Mouse (Mus musculus): ENCODE data around the gene Mob2. TPM values are rescaled to one million over a fixed set of nuclear protein-coding genes. Genes with fewer than 3 reads are reported as not detected.

Mob2 gene
- polyA plus RNA-seq, 1 experiment from 2014 or later, result 64.3 TPM

DNA sequence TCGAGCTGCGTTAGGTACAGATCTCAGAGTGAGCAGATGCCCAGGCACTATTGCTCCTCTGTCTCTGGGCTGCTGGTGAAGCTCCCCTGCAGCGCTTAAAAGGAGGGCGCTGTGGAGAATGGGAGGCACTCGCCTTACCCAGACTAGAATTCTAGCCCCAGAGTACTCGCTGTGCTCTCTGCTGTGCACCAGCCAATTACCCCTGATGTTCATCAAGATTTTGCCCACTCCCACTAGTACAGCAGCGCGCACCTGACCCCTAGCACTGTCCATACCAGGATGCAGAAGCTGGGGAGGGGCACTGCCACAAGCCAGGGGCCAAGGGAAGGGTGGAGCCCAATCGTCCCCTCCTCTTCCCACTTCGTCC lies 10.3 kb upstream of the Mob2 start:
- no peak for TF ChIP-seq CTCF (IDR thresholded peaks at IDR 0.05; ENCODE audit: low read depth)
- H3K27me3 ChIP-seq (ENCODE audit: insufficient read depth, low read length), result no peaks in the 10 kb centered on the region; the same call in 1 of the 2 replicates
- H3K9me3 ChIP-seq (replicated peaks; ENCODE audit: low read length), result no peaks in the 10 kb centered on the region
- H3K36me3 ChIP-seq (ENCODE audit: insufficient read depth, low read length), result no peaks in the 10 kb centered on the region
- DNase-seq (ENCODE audit: low spot score), result no peak
- ATAC-seq (replicated peaks; ENCODE audit: low FRiP score, low read depth), result no peak; the same call in 1 of the 2 replicates
- WGBS, result 11% methylated on average over 10 of the region's 10 CpGs
- H3K4me1 ChIP-seq (replicated peaks; ENCODE audit: insufficient read depth, low read length), result no peaks in the 10 kb centered on the region
- H3K4me2 ChIP-seq (ENCODE audit: low read length), result peak overlapping the region; percentile 34; the same call in 1 of the 2 replicates
- H3K9ac ChIP-seq (ENCODE audit: low read depth, low read length), result no peak overlapping the region
- H3K27ac ChIP-seq, result no peak overlapping the region
- H3K4me3 ChIP-seq (replicated peaks; ENCODE audit: low read depth, low read length), result no peak overlapping the region

DNA sequence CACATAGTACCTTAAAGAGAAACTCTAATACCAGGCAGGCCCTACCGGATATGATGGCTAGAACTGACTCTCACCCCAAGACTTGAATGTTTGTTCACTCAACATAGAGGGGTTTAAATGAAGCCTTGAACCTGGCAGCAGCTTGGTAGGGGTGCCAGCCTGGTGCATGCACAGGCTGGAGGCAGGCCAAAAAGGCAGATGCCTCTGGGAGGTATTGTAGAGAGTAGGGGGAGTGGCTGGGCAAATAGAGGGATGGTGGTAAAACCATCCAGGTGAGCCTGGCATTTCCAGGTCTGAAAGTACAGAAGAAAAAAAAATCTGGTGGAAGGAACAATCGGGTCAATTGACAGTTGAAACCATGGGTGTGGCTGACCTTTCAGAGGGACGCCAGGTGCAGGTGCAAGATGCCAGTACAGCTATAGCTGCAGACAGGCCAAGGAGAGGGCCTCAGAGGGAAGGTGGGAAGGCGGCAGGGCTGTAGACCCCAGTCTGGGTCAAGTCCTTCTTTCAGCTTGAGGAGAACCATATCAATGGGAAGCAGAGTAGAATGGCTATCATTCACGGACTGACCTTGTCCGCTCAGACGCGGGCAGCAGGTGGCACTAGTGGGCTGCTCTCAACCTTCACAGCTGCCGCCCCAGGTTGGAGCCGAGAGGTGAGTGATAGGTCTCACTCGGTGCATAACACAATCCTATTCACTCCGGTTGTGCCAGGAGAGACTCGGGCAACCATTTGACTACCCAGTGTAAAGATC lies 9.8 kb upstream of the Mob2 start:
- no peaks in the 10 kb centered on the region for H3K4me1 ChIP-seq (replicated peaks; ENCODE audit: insufficient read depth, low read length)
- no peak overlapping the region for H3K9ac ChIP-seq (ENCODE audit: low read depth, low read length)
- no peak overlapping the region for H3K4me3 ChIP-seq (replicated peaks; ENCODE audit: low read depth, low read length)
- DNase-seq (ENCODE audit: low spot score) (peak; percentile 70), ATAC-seq (replicated peaks; ENCODE audit: low FRiP score, low read depth) (0 out of 2 replicates have a peak, but pooled peaks have one; percentile 46)
- H3K9me3 ChIP-seq (replicated peaks; ENCODE audit: low read length), result no peaks in the 10 kb centered on the region
- H3K27me3 ChIP-seq (ENCODE audit: insufficient read depth, low read length), result no peaks in the 10 kb centered on the region; the same call in 1 of the 2 replicates
- H3K36me3 ChIP-seq (ENCODE audit: insufficient read depth, low read length), result no peaks in the 10 kb centered on the region
- 16% methylated on average over 13 of the region's 13 CpGs for WGBS
- H3K27ac ChIP-seq, result no peak overlapping the region
- H3K4me2 ChIP-seq (ENCODE audit: low read length), result peak overlapping the region; percentile 34; the same call in 1 of the 2 replicates
- peak; percentile 86 for TF ChIP-seq CTCF (IDR thresholded peaks at IDR 0.05; ENCODE audit: low read depth)

DNA sequence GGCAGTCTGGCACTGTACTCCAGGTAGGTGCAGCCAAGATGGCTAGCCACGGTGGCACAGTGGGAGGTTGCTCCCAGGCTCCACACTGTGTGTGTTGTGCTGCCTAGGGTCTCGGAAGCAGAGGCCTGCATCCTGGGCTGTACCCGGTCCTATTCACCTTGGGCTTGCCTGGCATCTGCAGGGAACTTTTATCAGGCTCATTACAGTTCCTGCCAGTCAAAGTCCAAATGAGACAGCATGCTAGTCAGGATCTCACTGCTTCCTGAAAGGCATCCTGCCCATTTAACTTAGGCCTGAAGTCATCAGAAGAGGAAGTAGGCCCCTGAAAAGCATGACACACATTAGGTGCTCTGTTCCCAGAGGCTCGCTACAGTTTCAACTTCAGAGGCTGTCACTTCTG lies 7.6 kb upstream of the Mob2 start:
- Histone ChIP-seq H3K4me2 (ENCODE audit: low read length) (no peak overlapping the region), H3K4me1 (replicated peaks; ENCODE audit: insufficient read depth, low read length) (no peaks in the 10 kb centered on the region), H3K27ac (no peak overlapping the region), H3K9ac (ENCODE audit: low read depth, low read length) (no peak overlapping the region), H3K9me3 (replicated peaks; ENCODE audit: low read length) (no peaks in the 10 kb centered on the region), H3K27me3 (ENCODE audit: insufficient read depth, low read length) (no peaks in the 10 kb centered on the region), H3K4me3 (replicated peaks; ENCODE audit: low read depth, low read length) (no peak overlapping the region), H3K36me3 (ENCODE audit: insufficient read depth, low read length) (no peaks in the 10 kb centered on the region)
- 56% methylated on average over 4 of the region's 4 CpGs for WGBS
- DNase-seq (ENCODE audit: low spot score) (no peak), ATAC-seq (replicated peaks; ENCODE audit: low FRiP score, low read depth) (no peak)
- no peak for TF ChIP-seq CTCF (IDR thresholded peaks at IDR 0.05; ENCODE audit: low read depth)

DNA sequence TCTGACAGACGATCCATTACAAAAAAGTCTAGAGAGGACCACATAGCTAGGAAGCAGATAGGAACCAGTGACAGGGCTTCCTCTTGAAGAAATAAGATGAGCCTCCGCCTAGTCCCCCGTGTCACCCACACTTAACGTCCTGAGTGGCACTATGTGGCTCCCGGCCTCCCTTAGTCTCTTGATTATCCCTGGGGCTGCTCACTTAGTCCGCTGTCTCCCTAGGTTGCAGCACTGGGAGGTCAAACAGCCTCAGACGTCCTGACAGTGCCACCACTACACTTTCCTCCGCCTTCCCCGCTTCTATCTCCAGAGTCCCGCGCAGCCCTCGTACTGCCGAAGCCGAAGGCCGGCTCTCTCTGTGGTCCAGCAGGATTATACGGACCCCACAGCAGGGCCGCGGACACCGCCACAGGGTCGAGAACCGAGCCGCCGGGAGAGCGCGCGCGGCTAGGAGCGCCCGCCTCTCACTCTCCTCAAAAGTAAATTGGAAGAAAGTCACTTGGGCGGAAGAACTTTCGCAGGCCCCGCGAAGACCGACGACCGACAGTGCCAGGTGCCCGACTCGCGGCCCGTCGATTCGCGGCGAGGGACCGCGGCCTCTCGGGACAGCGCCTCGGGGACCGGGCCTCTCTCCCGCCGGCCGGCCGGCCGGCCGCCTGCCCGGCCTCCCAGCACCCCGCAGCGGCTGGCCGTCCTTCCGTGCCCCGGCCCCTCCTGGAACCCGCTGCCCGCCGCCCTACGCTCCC lies 507 bp downstream of the Mob2 start:
- Histone ChIP-seq H3K9me3 (replicated peaks; ENCODE audit: low read length) (no peaks in the 10 kb centered on the region), H3K4me3 (replicated peaks; ENCODE audit: low read depth, low read length) (peak overlapping the region; percentile 86), H3K9ac (ENCODE audit: low read depth, low read length) (peak overlapping the region; percentile 88), H3K27ac (peak overlapping the region; percentile 87), H3K27me3 (ENCODE audit: insufficient read depth, low read length) (no peaks in the 10 kb centered on the region), H3K4me2 (ENCODE audit: low read length) (peak overlapping the region; percentile 72), H3K36me3 (ENCODE audit: insufficient read depth, low read length) (no peaks in the 10 kb centered on the region), H3K4me1 (replicated peaks; ENCODE audit: insufficient read depth, low read length) (peaks cover 16% of the 10 kb centered on the region)
- no peak for TF ChIP-seq CTCF (IDR thresholded peaks at IDR 0.05; ENCODE audit: low read depth)
- 1% methylated on average over 60 of the region's 66 CpGs for WGBS
- no peak for DNase-seq (ENCODE audit: low spot score)
- ATAC-seq (replicated peaks; ENCODE audit: low FRiP score, low read depth), result no peak; the same call in 1 of the 2 replicates

DNA sequence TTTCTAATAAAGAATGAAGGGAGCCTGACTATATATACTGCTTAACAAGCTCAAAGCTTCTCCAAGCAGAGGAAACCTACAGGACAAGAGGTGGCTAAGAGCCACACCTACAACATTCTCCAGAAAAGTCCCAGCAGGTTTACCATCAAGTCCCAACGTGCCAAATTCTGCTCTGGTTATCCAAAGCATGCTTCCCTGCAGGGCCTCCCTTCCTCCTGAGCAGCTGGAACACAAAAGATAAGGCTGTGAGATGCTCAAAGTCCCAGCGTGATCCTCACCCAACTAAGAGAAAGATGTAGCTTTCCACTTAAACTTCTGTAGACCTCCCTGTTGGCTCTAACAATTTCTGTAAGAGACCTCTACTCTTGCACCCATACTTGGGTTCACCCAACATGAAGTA lies 1.8 kb downstream of the Mob2 start:
- H3K4me1 ChIP-seq (replicated peaks; ENCODE audit: insufficient read depth, low read length), result peaks cover 16% of the 10 kb centered on the region
- ATAC-seq (replicated peaks; ENCODE audit: low FRiP score, low read depth) (no peak), DNase-seq (ENCODE audit: low spot score) (no peak)
- H3K27me3 ChIP-seq (ENCODE audit: insufficient read depth, low read length), result no peaks in the 10 kb centered on the region
- 73% methylated on average over 2 of the region's 2 CpGs for WGBS
- no peak overlapping the region for H3K4me3 ChIP-seq (replicated peaks; ENCODE audit: low read depth, low read length)
- no peaks in the 10 kb centered on the region for H3K36me3 ChIP-seq (ENCODE audit: insufficient read depth, low read length)
- TF ChIP-seq CTCF (IDR thresholded peaks at IDR 0.05; ENCODE audit: low read depth), result no peak
- no peak overlapping the region for H3K4me2 ChIP-seq (ENCODE audit: low read length)
- H3K27ac ChIP-seq, result no peak overlapping the region
- H3K9ac ChIP-seq (ENCODE audit: low read depth, low read length), result no peak overlapping the region
- H3K9me3 ChIP-seq (replicated peaks; ENCODE audit: low read length), result no peaks in the 10 kb centered on the region

DNA sequence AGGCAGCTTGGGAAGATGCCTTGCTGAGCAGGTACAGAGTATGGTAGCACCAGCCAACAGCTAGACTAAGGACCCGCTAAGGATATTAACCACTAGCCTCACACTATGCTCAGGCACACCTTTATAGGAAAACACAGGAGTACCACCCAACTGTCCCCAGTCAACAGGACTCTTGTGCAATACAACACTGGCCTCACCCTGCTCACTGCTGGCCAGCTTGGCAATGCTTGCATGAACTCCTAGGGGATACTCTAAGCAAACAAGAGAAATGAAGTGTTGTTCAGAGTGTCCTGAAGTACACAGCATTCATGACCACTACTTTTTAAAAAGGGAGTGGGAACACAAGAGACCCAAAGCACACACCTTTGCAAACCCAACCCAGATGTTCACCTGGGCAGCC lies 3.7 kb downstream of the Mob2 start:
- Histone ChIP-seq H3K4me1 (replicated peaks; ENCODE audit: insufficient read depth, low read length) (peaks cover 16% of the 10 kb centered on the region), H3K4me3 (replicated peaks; ENCODE audit: low read depth, low read length) (no peak overlapping the region), H3K9ac (ENCODE audit: low read depth, low read length) (no peak overlapping the region), H3K4me2 (ENCODE audit: low read length) (no peak overlapping the region), H3K9me3 (replicated peaks; ENCODE audit: low read length) (no peaks in the 10 kb centered on the region), H3K27ac (no peak overlapping the region), H3K27me3 (ENCODE audit: insufficient read depth, low read length) (no peaks in the 10 kb centered on the region), H3K36me3 (ENCODE audit: insufficient read depth, low read length) (no peaks in the 10 kb centered on the region)
- no peak for TF ChIP-seq CTCF (IDR thresholded peaks at IDR 0.05; ENCODE audit: low read depth)
- ATAC-seq (replicated peaks; ENCODE audit: low FRiP score, low read depth) (no peak), DNase-seq (ENCODE audit: low spot score) (no peak)
- WGBS, result 92% methylated on average over 1 of the region's 1 CpGs
